Mouse (Mus musculus) liver, embryonic 11.5 days (tissue): ENCODE data around the gene Naxd. TPM values are rescaled to one million over a fixed set of nuclear protein-coding genes. Genes with fewer than 3 reads are reported as not detected.
A peak's percentile ranks its signal among the peaks of the same experiment; 100 is the strongest.

ENCODE experiments used
- ATAC-seq: fragments of 200-750 bp; cut with Nextera tagmentation; replicated peaks from 2 replicates; pipeline ENCODE4 v1.8.0; 2017; ENCODE audit warnings: moderate number of reproducible peaks, mild to moderate bottlenecking, moderate TSS enrichment, moderate library complexity; ENCODE audit not compliant: low FRiP score
- DNase-seq: peaks from one replicate; pipeline ENCODE4 v3.0.0-alpha.2; 2017; ENCODE audit warnings: low spot score
- H3K27ac ChIP-seq: fragments of 300-500 bp; sonication (generic); 2 replicates; pipeline ENCODE4 v1.5.1; 2014; ENCODE audit warnings: mild to moderate bottlenecking, low read depth, low read length, control low read depth
- H3K27me3 ChIP-seq: fragments of 300-500 bp; sonication (generic); replicated peaks from 2 replicates; pipeline ENCODE4 v1.6.1; 2014; ENCODE audit warnings: low read length, mixed read lengths; ENCODE audit not compliant: control insufficient read depth, insufficient read depth
- H3K36me3 ChIP-seq: fragments of 300-500 bp; sonication (generic); 2 replicates; pipeline ENCODE4 v1.6.1; 2014; ENCODE audit warnings: mild to moderate bottlenecking, low read length, moderate library complexity, mixed read lengths; ENCODE audit not compliant: control insufficient read depth, insufficient read depth
- H3K4me1 ChIP-seq: fragments of 300-500 bp; sonication (generic); replicated peaks from 2 replicates; pipeline ENCODE4 v1.6.1; 2014; ENCODE audit warnings: low read length, mixed read lengths; ENCODE audit not compliant: control insufficient read depth, insufficient read depth
- H3K4me2 ChIP-seq: fragments of 300-500 bp; sonication (generic); 2 replicates; pipeline ENCODE4 v1.6.1; 2014; ENCODE audit warnings: mild to moderate bottlenecking, control low read depth, moderate library complexity
- H3K4me3 ChIP-seq: fragments of 300-500 bp; sonication (generic); 2 replicates; pipeline ENCODE4 v1.5.1; 2014; ENCODE audit warnings: low read depth, low read length, control low read depth
- H3K9ac ChIP-seq: fragments of 300-500 bp; sonication (generic); 2 replicates; pipeline ENCODE4 v1.6.1; 2014; ENCODE audit warnings: low read depth, low read length, control low read depth
- H3K9me3 ChIP-seq: fragments of 300-500 bp; sonication (generic); 2 replicates; pipeline ENCODE4 v1.6.1; 2016; ENCODE audit warnings: low read length, inconsistent platforms, mixed read lengths; ENCODE audit not compliant: control insufficient read depth
- WGBS: fragments of 180-500 bp; shearing (Covaris S2); extraction: QIAGEN DNeasy Blood & Tissue Kit; methylation state at CpG from one replicate; pipeline ENCODE4 v1.1.7; 2014; 5-methylcytosine and 5-hydroxymethylcytosine counted together
- polyA plus RNA-seq: library from polyadenylated mRNA; unstranded; fragments of >200 nt; fragmentation: Nextera tagmentation; extraction: Ambion mirVana; gene quantifications from 2 replicates; pipeline ENCODE4 v1.2.1, GENCODE M21; 2014

Naxd gene
- polyA plus RNA-seq, result 68.7 and 73.8 TPM in 2 replicates

DNA sequence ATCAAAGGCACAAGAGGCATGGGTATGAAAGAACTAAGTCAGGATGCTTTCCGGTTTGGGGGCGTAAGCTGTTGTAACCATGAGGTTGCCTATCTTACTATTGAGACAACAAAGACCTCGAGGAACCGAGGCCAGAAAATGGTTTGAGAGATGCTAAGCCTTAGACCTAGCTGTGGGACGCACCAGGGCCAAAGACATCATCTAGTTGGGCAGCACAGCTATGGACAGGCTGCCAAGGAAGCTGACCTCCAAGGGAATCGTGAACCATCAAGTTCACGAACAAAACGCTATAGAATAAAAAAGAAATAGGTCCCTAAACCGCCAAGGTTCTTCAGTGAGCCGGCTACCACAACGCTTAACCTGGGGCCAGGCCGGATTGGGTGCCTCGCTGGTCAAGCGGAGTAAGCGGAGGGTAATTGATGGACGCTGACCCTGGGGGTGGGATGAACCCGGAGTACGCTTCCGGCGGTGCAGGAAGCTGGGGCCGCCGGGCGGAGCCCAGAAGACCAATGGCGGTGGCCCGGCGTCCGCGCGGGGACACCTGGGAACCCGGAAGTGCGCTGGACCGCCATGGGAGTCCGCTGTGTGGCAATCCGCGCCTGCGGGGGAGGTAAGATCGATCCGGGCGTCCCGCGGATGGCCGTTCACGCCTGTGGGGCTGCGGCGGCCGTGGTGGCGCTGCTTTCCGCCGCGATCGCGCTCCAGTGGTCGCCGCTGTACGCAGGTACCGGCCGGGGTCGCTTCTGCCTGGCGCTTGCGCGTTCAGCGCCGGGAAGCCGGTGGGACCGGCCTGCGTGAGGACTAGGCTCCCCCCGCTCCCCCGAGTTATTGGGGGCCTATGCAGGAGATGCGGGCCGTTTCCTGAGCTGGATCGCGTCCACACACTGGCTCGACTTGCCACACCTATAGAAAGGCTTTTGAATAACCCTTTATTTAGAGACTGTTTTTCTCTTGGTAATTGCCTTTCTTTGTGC is at the start of gene Naxd:
Naxd (plus strand) TSS at position 490 of the 974 bp plus-strand sequence.
- WGBS, result 3% methylated on average over 73 of the region's 73 CpGs
- peak; percentile 99 for ATAC-seq
- peak within 1 kb of the TSS; percentile 89 for H3K4me2 ChIP-seq

DNA sequence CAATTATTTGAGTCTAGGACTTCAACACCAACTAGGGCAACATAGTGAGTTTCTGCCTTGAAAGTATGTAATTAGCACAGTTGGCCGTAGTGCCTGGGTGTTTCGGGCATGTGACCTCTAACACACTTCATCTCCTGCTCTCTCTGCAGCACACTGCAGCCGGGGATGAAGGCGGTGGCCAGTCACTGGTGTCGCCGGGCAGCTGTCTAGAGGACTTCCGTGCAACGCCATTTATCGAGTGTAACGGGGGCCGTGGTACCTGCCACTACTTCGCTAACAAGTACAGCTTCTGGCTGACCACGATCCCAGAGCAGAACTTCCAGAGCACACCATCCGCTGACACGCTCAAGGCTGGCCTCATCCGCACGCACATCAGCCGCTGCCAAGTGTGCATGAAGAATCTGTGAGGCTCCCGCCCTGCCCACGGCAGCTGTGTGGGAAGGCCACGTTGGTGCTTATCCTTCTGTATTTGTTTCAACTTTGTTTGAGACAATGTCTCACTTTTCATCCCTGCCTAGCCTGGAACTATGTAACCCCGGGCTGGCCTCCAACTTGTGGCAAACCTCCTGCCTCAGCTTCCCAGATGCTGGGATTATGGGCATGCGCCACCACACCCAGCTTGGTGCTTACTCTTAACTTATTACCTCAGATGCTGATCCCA is 49.3 kb upstream of the Naxd start:
- Histone ChIP-seq H3K4me1 (peaks cover 10% of the 10 kb centered on the region; the same call in 1 of the 2 replicates), H3K4me3 (no peak overlapping the region), H3K27ac (no peak overlapping the region), H3K9me3 (no peaks in the 10 kb centered on the region), H3K36me3 (peaks cover 6% of the 10 kb centered on the region; the same call in 1 of the 2 replicates), H3K9ac (no peak overlapping the region), H3K4me2 (no peak overlapping the region), H3K27me3 (no peaks in the 10 kb centered on the region)
- WGBS, result 88% methylated on average over 23 of the region's 23 CpGs
- ATAC-seq (no peak), DNase-seq (no peak)

More for the DNA sequence above, at the start of gene Naxd:
- Histone ChIP-seq H3K4me3 (peak within 1 kb of the TSS; percentile 92), H3K27me3 (no peaks in the 10 kb centered on the region), H3K9me3 (no peaks in the 10 kb centered on the region), H3K27ac (peak within 1 kb of the TSS; percentile 69), H3K9ac (peak within 1 kb of the TSS; percentile 87), H3K36me3 (peaks cover 3% of the 10 kb centered on the region; the same call in 1 of the 2 replicates), H3K4me1 (peaks cover 12% of the 10 kb centered on the region)
- peak; percentile 91 for DNase-seq

DNA sequence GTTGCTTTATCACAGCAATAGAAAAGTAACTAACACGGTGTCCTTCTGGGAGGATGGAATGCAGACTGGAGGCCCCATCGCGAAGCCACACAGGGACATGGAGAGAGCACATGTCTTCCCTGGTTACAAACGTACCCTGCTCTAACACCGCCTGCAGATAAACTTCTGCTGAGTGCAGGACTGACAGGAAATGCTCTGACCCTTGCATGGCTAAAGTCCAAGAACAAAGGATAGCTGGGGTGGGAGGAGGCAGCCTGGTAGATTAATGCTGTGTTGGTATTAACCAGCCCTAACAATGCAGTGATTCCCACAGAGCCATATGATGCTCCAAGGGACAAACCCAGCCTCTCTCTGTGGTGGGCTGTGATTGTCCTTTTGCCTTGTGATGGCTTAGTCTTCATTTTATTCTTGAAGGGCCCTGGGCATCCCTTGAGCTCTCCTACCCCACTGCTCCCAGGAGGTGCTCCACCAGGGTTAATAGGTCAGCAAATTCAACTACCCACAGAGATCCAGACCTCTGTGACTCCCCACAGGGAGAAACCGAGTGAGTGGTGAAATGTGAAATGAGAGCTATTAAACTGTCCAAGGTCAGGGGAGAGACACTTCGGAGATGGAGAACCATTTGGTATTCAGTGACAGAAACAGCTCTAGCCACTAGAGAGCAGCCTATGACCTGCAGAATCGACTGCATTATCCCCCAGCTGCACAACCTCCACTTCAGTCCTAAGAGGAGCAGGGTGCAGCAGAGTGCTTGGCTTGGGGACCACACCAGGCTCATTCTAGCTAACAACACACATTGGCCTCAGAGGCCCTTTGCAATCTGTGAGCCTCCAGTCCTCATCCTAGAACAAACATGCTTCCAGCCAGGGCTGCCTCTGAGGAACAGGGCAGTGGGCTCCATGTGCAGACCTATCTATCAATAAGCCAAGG is 46.9 kb upstream of the Naxd start:
- no peaks in the 10 kb centered on the region for H3K9me3 ChIP-seq
- peaks cover 6% of the 10 kb centered on the region; the same call in 1 of the 2 replicates for H3K36me3 ChIP-seq
- no peaks in the 10 kb centered on the region for H3K27me3 ChIP-seq
- no peak overlapping the region for H3K4me3 ChIP-seq
- H3K9ac ChIP-seq, result no peak overlapping the region
- H3K4me1 ChIP-seq, result 0 out of 2 replicates have a peak, but pooled peaks cover 5% of the 10 kb centered on the region
- 41% methylated on average over 8 of the region's 8 CpGs for WGBS
- ATAC-seq (peak; percentile 56), DNase-seq (no peak)
- H3K27ac ChIP-seq, result no peak overlapping the region
- H3K4me2 ChIP-seq, result no peak overlapping the region

GRCm38 (mm10) chr8:11452152-11452551 is 45.2 kb upstream of the Naxd start:
- ATAC-seq (no peak), DNase-seq (no peak)
- no peaks in the 10 kb centered on the region for H3K27me3 ChIP-seq
- H3K4me3 ChIP-seq, result no peak overlapping the region
- no peaks in the 10 kb centered on the region for H3K9me3 ChIP-seq
- H3K9ac ChIP-seq, result no peak overlapping the region
- 0 out of 2 replicates have a peak, but pooled peaks cover 5% of the 10 kb centered on the region for H3K4me1 ChIP-seq
- H3K4me2 ChIP-seq, result no peak overlapping the region
- H3K36me3 ChIP-seq, result peaks cover 2% of the 10 kb centered on the region; the same call in 1 of the 2 replicates
- 94% methylated on average over 1 of the region's 1 CpGs for WGBS
- H3K27ac ChIP-seq, result no peak overlapping the region

DNA sequence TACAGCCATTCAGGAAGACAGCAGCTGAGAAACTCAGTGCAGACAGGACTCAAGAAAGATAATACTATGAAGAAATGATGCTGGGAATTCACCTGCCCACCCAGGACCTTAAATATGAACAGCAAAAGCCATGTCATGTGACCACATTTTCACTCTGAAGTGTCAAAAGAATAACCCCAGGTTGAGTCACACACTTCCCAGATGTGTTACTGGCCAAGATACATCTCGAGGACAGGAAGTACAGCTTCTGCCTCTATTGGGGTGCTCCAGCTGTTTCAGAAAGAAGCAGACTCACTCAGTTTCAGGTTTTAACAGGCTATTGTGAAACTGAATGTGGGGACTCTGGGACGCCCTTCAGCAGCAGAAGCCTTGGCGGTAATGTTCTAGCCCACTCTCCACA is 44.7 kb upstream of the Naxd start:
- Histone ChIP-seq H3K36me3 (peaks cover 2% of the 10 kb centered on the region; the same call in 1 of the 2 replicates), H3K4me3 (no peak overlapping the region), H3K4me2 (no peak overlapping the region), H3K9ac (no peak overlapping the region), H3K4me1 (0 out of 2 replicates have a peak, but pooled peaks cover 5% of the 10 kb centered on the region), H3K27ac (no peak overlapping the region), H3K27me3 (no peaks in the 10 kb centered on the region), H3K9me3 (no peaks in the 10 kb centered on the region)
- DNase-seq, result no peak
- 53% methylated on average over 3 of the region's 3 CpGs for WGBS
- no peak for ATAC-seq

DNA sequence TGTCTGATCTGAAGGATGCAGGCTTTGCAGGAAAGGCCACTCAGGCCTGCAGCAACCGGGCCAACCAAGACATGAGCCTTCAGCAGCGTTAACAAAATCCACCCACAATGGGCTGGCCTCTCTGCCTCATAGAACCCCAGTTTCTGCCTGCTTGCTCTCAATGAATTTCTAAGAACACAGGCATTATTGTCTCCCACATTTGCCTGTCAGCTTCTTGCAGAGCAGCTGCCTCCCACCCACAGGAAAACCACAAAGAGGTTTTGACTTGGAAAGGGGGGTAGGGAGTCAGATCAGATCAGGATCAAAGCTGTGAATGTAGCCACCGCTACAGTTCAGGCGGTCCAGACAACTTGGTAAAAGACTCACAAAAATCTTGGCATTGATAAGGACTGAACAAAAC is 44.3 kb upstream of the Naxd start:
- H3K27me3 ChIP-seq, result no peaks in the 10 kb centered on the region
- H3K36me3 ChIP-seq, result peaks cover 2% of the 10 kb centered on the region; the same call in 1 of the 2 replicates
- no peak overlapping the region for H3K4me2 ChIP-seq
- DNase-seq (no peak), ATAC-seq (no peak)
- H3K4me3 ChIP-seq, result no peak overlapping the region
- H3K9ac ChIP-seq, result no peak overlapping the region; the same call in 1 of the 2 replicates
- H3K27ac ChIP-seq, result no peak overlapping the region
- 28% methylated on average over 4 of the region's 4 CpGs for WGBS
- H3K4me1 ChIP-seq, result peaks cover 9% of the 10 kb centered on the region; the same call in 1 of the 2 replicates
- H3K9me3 ChIP-seq, result no peaks in the 10 kb centered on the region

DNA sequence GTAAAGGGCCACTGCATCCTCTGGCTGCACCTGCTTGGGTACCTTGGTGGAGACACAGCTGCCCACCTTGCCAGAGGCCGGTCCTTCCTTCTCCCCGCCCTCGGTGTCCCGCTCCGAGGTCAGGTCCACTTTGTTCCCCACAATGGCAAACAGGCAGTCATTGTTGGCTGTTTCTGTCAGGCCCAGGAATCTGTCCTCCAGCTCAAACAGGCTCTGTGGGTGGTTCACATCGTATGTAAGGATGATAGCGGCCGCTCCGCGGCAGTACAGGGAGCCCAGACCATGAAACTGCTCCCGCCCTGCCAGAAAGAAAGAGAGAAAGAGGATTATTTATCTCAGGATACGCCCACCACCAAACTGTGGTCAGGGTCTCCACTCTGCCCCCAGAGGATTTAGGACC is 43.1 kb upstream of the Naxd start:
- Histone ChIP-seq H3K9ac (no peak overlapping the region), H3K4me1 (peaks cover 13% of the 10 kb centered on the region), H3K4me2 (no peak overlapping the region), H3K9me3 (no peaks in the 10 kb centered on the region), H3K4me3 (no peak overlapping the region), H3K36me3 (no peaks in the 10 kb centered on the region), H3K27ac (no peak overlapping the region), H3K27me3 (no peaks in the 10 kb centered on the region)
- WGBS, result 65% methylated on average over 12 of the region's 12 CpGs
- DNase-seq, result no peak
- no peak for ATAC-seq

- Histone ChIP-seq H3K36me3 (no peaks in the 10 kb centered on the region), H3K4me1 (peaks cover 8% of the 10 kb centered on the region), H3K9me3 (no peaks in the 10 kb centered on the region), H3K27me3 (no peaks in the 10 kb centered on the region), H3K9ac (no peak overlapping the region), H3K4me2 (no peak overlapping the region), H3K4me3 (no peak overlapping the region), H3K27ac (no peak overlapping the region)
- ATAC-seq, result no peak
- no peak for DNase-seq
- 81% methylated on average over 3 of the region's 3 CpGs for WGBS
Observed at GRCm38 (mm10) chr8:11457278-11457677, 40.0 kb upstream of the Naxd start.
